Mouse (Mus musculus) ES-Bruce4 (cell line): ENCODE results near the gene Gm20695.

Source experiments
- CTCF ChIP-seq: IDR thresholded peaks from one replicate; pipeline ENCODE4 v1.8.1; 2011; ENCODE audit warnings: low read depth, low read length
- POLR2A ChIP-seq: IDR thresholded peaks from one replicate; pipeline ENCODE4 v1.8.1; 2011; ENCODE audit warnings: low read length; ENCODE audit not compliant: insufficient read depth

- TF ChIP-seq CTCF (no peak), POLR2A (no peak)
Observed at GRCm38 (mm10) chr16:3965534-3965933, 81.1 kb downstream of the Gm20695 start.
